8 mouse cellular contexts compared by ENCODE assay signal in the genomic region with DNA sequence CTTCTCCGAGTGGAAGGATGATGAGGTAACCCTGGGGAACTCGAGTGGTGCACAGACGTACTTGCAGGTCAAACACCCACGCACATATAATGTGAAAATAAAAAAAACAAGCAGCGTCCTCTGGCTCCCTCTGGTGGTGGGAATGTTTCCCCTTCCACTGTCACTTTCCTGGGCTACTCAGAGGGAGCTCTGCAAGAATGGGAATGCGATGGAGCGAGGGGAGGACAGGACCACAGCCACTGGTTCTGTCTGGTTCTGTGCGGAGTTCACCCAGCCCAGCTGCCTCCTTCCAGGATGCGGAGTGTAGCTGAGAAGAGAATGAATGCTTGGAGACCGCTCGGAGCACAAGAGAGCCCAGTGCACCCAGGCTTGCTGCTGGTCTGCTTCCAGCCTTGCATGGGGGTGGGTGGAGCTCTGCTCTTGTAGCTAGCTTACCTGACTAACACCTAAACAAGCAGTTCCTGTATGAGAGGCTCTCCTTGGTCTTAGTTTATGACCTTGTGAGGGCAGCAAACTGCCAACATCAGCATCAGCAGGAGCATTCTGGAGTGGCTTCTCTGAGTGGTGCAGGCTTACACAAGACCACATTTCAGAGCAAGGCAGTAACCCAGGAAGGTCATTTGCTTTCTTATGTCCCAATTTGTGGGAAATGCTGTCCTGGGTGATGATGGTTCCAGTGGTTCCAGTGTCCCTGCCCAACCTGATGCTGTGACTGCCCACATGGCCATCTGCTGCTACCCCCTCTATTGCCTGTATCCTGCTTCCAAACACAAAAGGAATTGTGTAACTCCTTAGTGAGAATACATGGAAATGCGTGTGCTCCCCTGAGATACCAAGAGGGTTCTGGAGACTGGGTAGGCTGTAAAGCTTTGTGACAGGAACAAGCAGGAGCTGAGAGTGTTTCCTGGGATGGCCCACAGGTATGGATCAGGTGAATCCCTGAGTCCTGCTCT. TPM values are rescaled to one million over a fixed set of nuclear protein-coding genes. Genes with fewer than 3 reads are reported as not detected.
DNase-seq lines count a peak whose midpoint lies in the region; ATAC-seq and TF ChIP-seq lines count a peak whose summit lies in the region.

No protein-coding gene starts in this region.

- peak overlapping the region; percentile 81; the same call in 1 of the 2 replicates for H3K27ac ChIP-seq in embryonic fibroblast, embryonic 13.5 days (ENCODE audit: insufficient read depth, low read length)
- peak overlapping the region; percentile 36; the same call in 1 of the 2 replicates for H3K27ac ChIP-seq in heart, embryonic 11.5 days (ENCODE audit: low read depth, low read length)
- peak overlapping the region; percentile 91 for H3K27ac ChIP-seq in kidney, embryonic 15.5 days
- peak overlapping the region; percentile 75; the same call in 1 of the 2 replicates for H3K27ac ChIP-seq in limb, embryonic 15.5 days
- peak overlapping the region; percentile 52; the same call in 1 of the 2 replicates for H3K27ac ChIP-seq in midbrain, postnatal 0 days (ENCODE audit: low read depth, low read length)

- peaks cover 17% of the 10 kb centered on the region for H3K36me3 ChIP-seq in C2C12 (ENCODE audit: control insufficient read depth, insufficient read depth)
- peaks cover 16% of the 10 kb centered on the region for H3K36me3 ChIP-seq in heart, embryonic 11.5 days (ENCODE audit: control insufficient read depth, insufficient read depth, low read length)
- peaks cover 75% of the 10 kb centered on the region for H3K36me3 ChIP-seq in kidney, embryonic 15.5 days
- peaks cover 84% of the 10 kb centered on the region for H3K36me3 ChIP-seq in limb, embryonic 15.5 days
- peaks cover 59% of the 10 kb centered on the region for H3K36me3 ChIP-seq in midbrain, postnatal 0 days (ENCODE audit: insufficient read depth, low read length)

- DNase-seq in brain, adult 2 months (ENCODE audit: low read depth, low spot score) = peak; percentile 94
- DNase-seq in midbrain, postnatal 0 days (ENCODE audit: low spot score) = peak; percentile 77
- DNase-seq in spleen, postnatal 10 days (ENCODE audit: low spot score in 2 of 2) = peak; percentile 79 to 88

- H3K79me3 ChIP-seq in C2C12 (ENCODE audit: low read depth) = no peaks in the 10 kb centered on the region

- no peaks in the 10 kb centered on the region for H3K79me2 ChIP-seq in C2C12 (ENCODE audit: control insufficient read depth, insufficient read depth)

- peak; percentile 71 for TF ChIP-seq CTCF in C2C12 (IDR thresholded peaks at IDR 0.05; ENCODE audit: control insufficient read depth, insufficient read depth, insufficient read length)
- peak; percentile 33; the same call in 1 of the 2 replicates for TF ChIP-seq CTCF in embryonic fibroblast, embryonic 13.5 days (IDR thresholded peaks at IDR 0.05; ENCODE audit: borderline replicate concordance, insufficient read depth, low read length)
- TF ChIP-seq CTCF in midbrain, postnatal 0 days (IDR thresholded peaks at IDR 0.05) = peak; percentile 95

- H3K4me2 ChIP-seq in heart, embryonic 11.5 days = no peak overlapping the region
- H3K4me2 ChIP-seq in kidney, embryonic 15.5 days = peak overlapping the region; percentile 10; the same call in 1 of the 2 replicates
- H3K4me2 ChIP-seq in limb, embryonic 15.5 days = no peak overlapping the region
- H3K4me2 ChIP-seq in midbrain, postnatal 0 days (ENCODE audit: low read depth, low read length, poor library complexity, severe bottlenecking) = no peak overlapping the region

- WGBS in heart, embryonic 11.5 days (ENCODE audit: insufficient replicate concordance) = 37% methylated on average over 12 of the region's 12 CpGs
- 33% methylated on average over 12 of the region's 12 CpGs for WGBS in kidney, embryonic 15.5 days
- WGBS in limb, embryonic 15.5 days = 36% methylated on average over 12 of the region's 12 CpGs
- WGBS in midbrain, postnatal 0 days = 34% methylated on average over 12 of the region's 12 CpGs

- no peak for TF ChIP-seq POLR2A in embryonic fibroblast, embryonic 13.5 days (IDR thresholded peaks at IDR 0.05; ENCODE audit: low read depth, low read length)

- H3ac ChIP-seq in C2C12 (ENCODE audit: control insufficient read depth, insufficient read length, low read depth) = peak overlapping the region; percentile 25

- H3K27me3 ChIP-seq in C2C12 (ENCODE audit: control insufficient read depth, insufficient read depth, insufficient read length) = no peaks in the 10 kb centered on the region
- no peaks in the 10 kb centered on the region for H3K27me3 ChIP-seq in heart, embryonic 11.5 days (ENCODE audit: control insufficient read depth, insufficient read depth, low read length)
- no peaks in the 10 kb centered on the region for H3K27me3 ChIP-seq in kidney, embryonic 15.5 days
- H3K27me3 ChIP-seq in limb, embryonic 15.5 days = no peaks in the 10 kb centered on the region
- H3K27me3 ChIP-seq in midbrain, postnatal 0 days (ENCODE audit: insufficient read depth, low read length) = no peaks in the 10 kb centered on the region

- H3K9ac ChIP-seq in heart, embryonic 11.5 days (ENCODE audit: low read depth, low read length) = no peak overlapping the region
- H3K9ac ChIP-seq in kidney, embryonic 15.5 days = no peak overlapping the region
- H3K9ac ChIP-seq in limb, embryonic 15.5 days = no peak overlapping the region
- no peak overlapping the region for H3K9ac ChIP-seq in midbrain, postnatal 0 days (replicated peaks; ENCODE audit: low read length, poor library complexity, severe bottlenecking)

- no peak overlapping the region for H3K4me3 ChIP-seq in C2C12 (ENCODE audit: insufficient read depth, poor library complexity, severe bottlenecking)
- no peak overlapping the region for H3K4me3 ChIP-seq in embryonic fibroblast, embryonic 13.5 days (ENCODE audit: insufficient read depth, low read length)
- no peak overlapping the region for H3K4me3 ChIP-seq in heart, embryonic 11.5 days (ENCODE audit: low read depth, low read length)
- H3K4me3 ChIP-seq in kidney, embryonic 15.5 days (replicated peaks) = no peak overlapping the region
- H3K4me3 ChIP-seq in limb, embryonic 15.5 days = no peak overlapping the region
- no peak overlapping the region for H3K4me3 ChIP-seq in midbrain, postnatal 0 days (ENCODE audit: low read depth, low read length)

- peaks cover 15% of the 10 kb centered on the region for H3K4me1 ChIP-seq in embryonic fibroblast, embryonic 13.5 days (ENCODE audit: control insufficient read depth, insufficient read depth, low read length)
- peaks cover 5% of the 10 kb centered on the region; the same call in 1 of the 2 replicates for H3K4me1 ChIP-seq in heart, embryonic 11.5 days (ENCODE audit: control insufficient read depth, insufficient read depth, low read length)
- peaks cover 15% of the 10 kb centered on the region for H3K4me1 ChIP-seq in kidney, embryonic 15.5 days
- H3K4me1 ChIP-seq in limb, embryonic 15.5 days = peaks cover 8% of the 10 kb centered on the region
- no peaks in the 10 kb centered on the region for H3K4me1 ChIP-seq in midbrain, postnatal 0 days (ENCODE audit: insufficient read depth, low read length)

- peak; percentile 44 for ATAC-seq in heart, embryonic 11.5 days (replicated peaks; ENCODE audit: insufficient number of reproducible peaks, low FRiP score, low TSS enrichment)
- peak; percentile 75 for ATAC-seq in kidney, embryonic 15.5 days (replicated peaks; ENCODE audit: low FRiP score)
- peak; percentile 60; the same call in 1 of the 2 replicates for ATAC-seq in limb, embryonic 15.5 days (ENCODE audit: insufficient number of reproducible peaks, low FRiP score, low TSS enrichment, low read depth)
- ATAC-seq in midbrain, postnatal 0 days (ENCODE audit: low FRiP score) = peak; percentile 73

- no peaks in the 10 kb centered on the region for H3K9me3 ChIP-seq in heart, embryonic 11.5 days (replicated peaks; ENCODE audit: control insufficient read depth, low read length)
- no peaks in the 10 kb centered on the region for H3K9me3 ChIP-seq in kidney, embryonic 15.5 days (replicated peaks)
- no peaks in the 10 kb centered on the region for H3K9me3 ChIP-seq in limb, embryonic 15.5 days
- no peaks in the 10 kb centered on the region for H3K9me3 ChIP-seq in midbrain, postnatal 0 days (ENCODE audit: low read length)

RNA-seq across cellular contexts. Expression of gene Nudt16l1, which starts 24.5 kb away (rescaled TPM):
- polyA plus RNA-seq in C2C12 (2012; fragmentation: generic; extraction: Trizol) = 59.6 TPM
- 20.2 and 27.5 TPM in 2 replicates for polyA plus RNA-seq in embryonic fibroblast, embryonic 13.5 days (2011; ENCODE audit: insufficient read length, low read depth, missing spikeins)
- 102 and 106 TPM in 2 replicates for polyA plus RNA-seq in heart, embryonic 11.5 days (2014; fragmentation: Nextera tagmentation; extraction: Ambion mirVana)
- polyA plus RNA-seq in kidney, embryonic 15.5 days (2015; fragmentation: Nextera tagmentation; extraction: Ambion mirVana) = 151 and 155 TPM in 2 replicates
- polyA plus RNA-seq in limb, embryonic 15.5 days (2015; fragmentation: Nextera tagmentation; extraction: Ambion mirVana) = 147 and 151 TPM in 2 replicates
- total RNA-seq in midbrain, postnatal 0 days (2014; rRNA removed) = 46.7 and 48.6 TPM in 2 replicates
- polyA plus RNA-seq in midbrain, postnatal 0 days (2015; fragmentation: Nextera tagmentation; extraction: Ambion mirVana) = 103 and 117 TPM in 2 replicates

RNA-seq across cellular contexts. Expression of gene Mgrn1, which starts 28.0 kb away (rescaled TPM):
- 50.3 TPM for polyA plus RNA-seq in C2C12 (2012; fragmentation: generic; extraction: Trizol)
- 65.0 and 66.9 TPM in 2 replicates for polyA plus RNA-seq in embryonic fibroblast, embryonic 13.5 days (2011; ENCODE audit: insufficient read length, low read depth, missing spikeins)
- 96.8 and 112 TPM in 2 replicates for polyA plus RNA-seq in heart, embryonic 11.5 days (2014; fragmentation: Nextera tagmentation; extraction: Ambion mirVana)
- polyA plus RNA-seq in kidney, embryonic 15.5 days (2015; fragmentation: Nextera tagmentation; extraction: Ambion mirVana) = 88.2 and 98.1 TPM in 2 replicates
- polyA plus RNA-seq in limb, embryonic 15.5 days (2015; fragmentation: Nextera tagmentation; extraction: Ambion mirVana) = 85.9 and 89.9 TPM in 2 replicates
- total RNA-seq in midbrain, postnatal 0 days (2014; rRNA removed) = 199 and 221 TPM in 2 replicates
- polyA plus RNA-seq in midbrain, postnatal 0 days (2015; fragmentation: Nextera tagmentation; extraction: Ambion mirVana) = 117 and 127 TPM in 2 replicates

RNA-seq across cellular contexts. Expression of gene Ubald1, which starts 33.9 kb away (rescaled TPM):
- 63.2 TPM for polyA plus RNA-seq in C2C12 (2012; fragmentation: generic; extraction: Trizol)
- polyA plus RNA-seq in embryonic fibroblast, embryonic 13.5 days (2011; ENCODE audit: insufficient read length, low read depth, missing spikeins) = 31.3 and 38.2 TPM in 2 replicates
- polyA plus RNA-seq in heart, embryonic 11.5 days (2014; fragmentation: Nextera tagmentation; extraction: Ambion mirVana) = 27.4 and 28.8 TPM in 2 replicates
- polyA plus RNA-seq in kidney, embryonic 15.5 days (2015; fragmentation: Nextera tagmentation; extraction: Ambion mirVana) = 37.4 and 39.7 TPM in 2 replicates
- polyA plus RNA-seq in limb, embryonic 15.5 days (2015; fragmentation: Nextera tagmentation; extraction: Ambion mirVana) = 43.4 and 49.3 TPM in 2 replicates
- 30.3 and 35.0 TPM in 2 replicates for total RNA-seq in midbrain, postnatal 0 days (2014; rRNA removed)
- polyA plus RNA-seq in midbrain, postnatal 0 days (2015; fragmentation: Nextera tagmentation; extraction: Ambion mirVana) = 79.9 and 82.5 TPM in 2 replicates

RNA-seq across cellular contexts. Expression of gene Anks3, which starts 49.9 kb away (rescaled TPM):
- 20.9 TPM for polyA plus RNA-seq in C2C12 (2012; fragmentation: generic; extraction: Trizol)
- polyA plus RNA-seq in embryonic fibroblast, embryonic 13.5 days (2011; ENCODE audit: insufficient read length, low read depth, missing spikeins) = 32.3 and 41.4 TPM in 2 replicates
- 28.7 and 31.8 TPM in 2 replicates for polyA plus RNA-seq in heart, embryonic 11.5 days (2014; fragmentation: Nextera tagmentation; extraction: Ambion mirVana)
- 59.7 and 69.3 TPM in 2 replicates for polyA plus RNA-seq in kidney, embryonic 15.5 days (2015; fragmentation: Nextera tagmentation; extraction: Ambion mirVana)
- 63.2 and 67.3 TPM in 2 replicates for polyA plus RNA-seq in limb, embryonic 15.5 days (2015; fragmentation: Nextera tagmentation; extraction: Ambion mirVana)
- 36.7 and 62.2 TPM in 2 replicates for total RNA-seq in midbrain, postnatal 0 days (2014; rRNA removed)
- polyA plus RNA-seq in midbrain, postnatal 0 days (2015; fragmentation: Nextera tagmentation; extraction: Ambion mirVana) = 44.3 and 46.9 TPM in 2 replicates

Comparison
In these comparisons a context has a peak if more than half of its experiments do, and no peak if none do; other contexts are left out.
1. CTCF ChIP-seq: peak in every context shown above with its lines; median percentile 95 in midbrain, postnatal 0 days; 71 in C2C12; 33 in embryonic fibroblast, embryonic 13.5 days.
2. H3K27ac ChIP-seq: peak in every context shown above with its lines; median percentile 91 in kidney, embryonic 15.5 days; 81 in embryonic fibroblast, embryonic 13.5 days; 75 in limb, embryonic 15.5 days; 52 in midbrain, postnatal 0 days; 36 in heart, embryonic 11.5 days.